Mouse (Mus musculus) embryo, embryonic 11 days (tissue): ENCODE measurements at regions not wholly inside any gene's neighbourhood (a gene's known extent, or its start where the extent isn't known, plus 50 kb on each side); places are given as distances from the start of the nearest gene placed in this dataset.
A peak's percentile ranks its signal among the peaks of the same experiment; 100 is the strongest.

Source experiments
- DNase-seq: peaks from one replicate; pipeline ENCODE4 v3.0.0-alpha.2; 2015

DNA sequence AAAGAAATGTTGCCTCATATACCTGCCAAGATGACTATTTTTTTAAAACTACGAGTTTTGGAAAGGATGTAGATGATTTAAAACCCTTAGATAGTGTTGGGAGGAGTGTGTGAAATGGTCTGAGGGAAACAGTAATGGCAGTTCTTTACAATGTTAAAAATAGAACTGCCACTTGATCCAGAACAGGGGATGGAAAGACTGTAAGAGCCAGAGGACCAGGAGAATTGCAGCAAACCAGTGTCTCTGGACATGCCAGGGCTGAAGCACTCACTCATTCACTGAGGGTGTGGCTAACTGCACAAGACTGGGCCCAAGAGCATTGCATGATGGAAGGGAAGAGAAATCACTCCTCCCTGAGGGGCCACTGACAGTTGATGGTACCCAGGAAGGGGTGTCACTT, 53.9 kb upstream of the Rasgef1b start:
- DNase-seq = no peak

DNA sequence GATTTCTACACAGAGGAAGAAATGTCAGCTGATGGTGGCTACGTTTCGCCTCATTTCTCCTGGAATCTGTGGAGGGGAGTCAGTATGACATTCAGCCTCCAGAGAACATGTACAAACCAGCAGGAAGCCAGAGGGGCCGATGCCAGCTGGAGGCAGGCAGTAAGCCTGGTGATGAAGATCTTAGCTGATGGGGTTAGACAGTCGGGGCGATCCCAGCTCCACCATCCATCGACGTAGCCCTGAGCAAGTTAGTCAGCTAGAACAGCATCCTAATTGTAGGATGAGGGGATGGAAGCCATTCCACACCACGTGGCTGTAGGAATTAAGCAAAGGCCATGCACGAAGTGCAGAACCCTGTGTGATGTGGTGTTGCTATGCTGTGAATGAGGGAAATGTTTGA, 57.0 kb upstream of the Rasgef1b start:
- DNase-seq = no peak

DNA sequence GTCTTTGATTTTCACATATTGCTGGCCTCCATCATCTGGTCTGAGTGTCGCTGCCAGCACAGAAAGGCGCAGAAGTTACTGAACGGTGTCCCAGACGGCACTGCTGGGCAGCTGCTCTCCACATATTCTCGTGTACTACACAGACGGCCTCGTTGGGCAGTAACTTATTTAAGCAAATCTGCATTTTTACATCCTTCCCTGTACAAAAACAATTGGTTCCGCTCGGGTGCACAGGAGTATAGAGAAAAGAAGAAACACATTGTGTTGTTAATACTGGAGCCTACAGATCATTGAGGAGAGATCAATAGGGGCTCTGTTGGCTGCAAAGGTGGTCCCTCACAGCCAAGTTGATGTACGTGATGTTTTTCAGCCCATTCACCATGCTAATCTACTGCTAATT, 58.4 kb upstream of the Rasgef1b start:
- DNase-seq = peak; percentile 61

DNA sequence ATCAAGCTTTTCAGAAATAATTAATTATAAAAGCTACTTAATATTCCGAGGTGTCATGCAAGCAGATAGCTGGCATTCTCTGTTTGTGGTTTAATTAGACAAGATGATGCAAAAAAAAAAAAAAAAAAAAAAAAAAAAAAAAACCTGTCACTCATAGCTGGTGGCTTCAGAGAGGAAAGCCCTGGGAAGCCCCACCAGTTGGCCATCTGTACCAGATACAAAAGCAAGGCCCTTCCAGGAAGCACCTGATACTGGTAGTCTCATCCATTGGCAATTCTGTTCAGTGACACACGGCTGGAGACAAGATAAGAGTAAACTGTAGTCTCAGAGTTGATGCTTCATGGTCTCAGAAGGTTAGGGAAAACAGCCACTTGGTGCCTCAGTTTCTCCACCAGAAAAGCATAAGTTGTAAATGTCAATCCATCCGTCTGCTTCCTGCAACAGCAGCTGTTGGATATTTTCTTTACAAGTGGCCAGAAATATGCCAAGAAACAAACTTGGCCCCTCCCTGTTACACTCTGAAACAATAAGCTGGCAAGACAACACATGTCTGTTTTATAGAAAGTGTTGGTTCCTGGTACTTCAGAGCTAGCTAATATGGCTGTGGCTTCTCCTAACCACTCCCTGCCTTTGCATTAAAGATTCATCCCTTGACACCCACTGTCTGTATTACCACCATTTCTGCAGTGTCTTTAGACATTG, 59.0 kb upstream of the Rasgef1b start:
- no peak for DNase-seq

DNA sequence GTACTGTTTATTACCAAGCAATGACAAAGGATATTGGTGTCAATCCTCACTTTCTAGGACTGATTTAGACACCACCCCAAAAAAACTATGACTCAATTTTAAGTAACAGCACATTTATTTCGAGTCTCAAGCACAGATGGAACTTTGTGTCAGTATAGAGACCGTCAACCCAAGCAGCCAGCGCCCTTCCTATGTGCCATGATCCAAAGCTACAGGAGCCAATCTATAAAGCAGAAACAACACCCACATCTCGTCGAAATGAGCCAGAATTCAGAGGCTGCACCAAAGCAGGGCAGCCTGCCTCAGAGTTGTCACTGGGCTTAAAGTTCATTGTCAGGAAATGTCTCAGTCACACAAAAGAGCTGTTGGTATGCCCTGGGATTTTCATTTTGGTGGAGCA, 61.9 kb upstream of the Rasgef1b start:
- no peak for DNase-seq

DNA sequence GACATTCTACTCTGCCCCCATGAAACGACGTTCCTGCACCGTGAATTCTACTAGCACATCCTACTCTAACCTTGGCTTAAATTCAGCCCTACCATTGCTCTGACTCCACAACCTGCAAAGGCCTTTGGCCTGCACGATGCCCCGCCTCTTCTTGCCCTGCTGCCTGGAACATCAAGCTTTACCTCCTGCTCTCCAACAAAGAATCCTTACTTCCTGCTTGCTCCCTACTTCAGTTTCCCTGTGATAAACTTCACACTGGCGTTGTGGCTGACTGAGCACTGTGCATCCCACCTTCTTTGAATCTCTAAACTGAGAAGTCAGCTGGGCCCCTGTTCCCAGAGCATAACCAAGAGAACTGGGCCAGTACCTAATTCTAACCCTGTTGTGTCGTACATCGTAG, 71.7 kb upstream of the Rasgef1b start:
- no peak for DNase-seq

DNA sequence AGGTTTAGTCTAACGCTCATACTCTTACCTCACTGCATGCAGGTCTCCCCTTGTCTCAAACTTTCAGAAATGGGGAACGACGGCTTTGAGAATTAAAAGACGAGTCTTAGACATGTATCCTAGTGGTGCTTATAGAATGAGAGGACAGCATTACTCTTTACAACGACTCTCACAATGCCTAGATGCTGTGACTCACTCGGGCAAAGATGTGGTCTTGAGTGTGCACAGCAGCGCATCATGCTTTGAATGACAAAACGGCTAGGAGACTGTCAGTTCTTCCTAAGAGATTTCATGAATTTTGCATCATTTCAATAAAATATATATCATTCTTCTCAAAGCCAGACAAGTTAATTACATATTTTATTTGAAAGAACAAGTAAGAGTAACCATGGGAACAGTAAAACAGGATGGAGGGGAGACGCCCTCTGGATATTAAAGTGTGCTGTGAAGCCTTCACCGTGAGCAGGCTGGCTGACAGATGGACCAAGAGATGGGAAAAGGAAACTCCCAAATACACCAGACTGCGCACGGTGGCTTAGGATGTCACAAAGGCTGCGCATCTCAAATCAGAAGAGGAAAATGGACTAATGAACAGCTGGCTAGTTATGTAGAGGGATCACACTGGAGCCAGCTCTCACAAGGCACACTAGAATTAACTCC, 73.1 kb upstream of the Rasgef1b start:
- DNase-seq = no peak

DNA sequence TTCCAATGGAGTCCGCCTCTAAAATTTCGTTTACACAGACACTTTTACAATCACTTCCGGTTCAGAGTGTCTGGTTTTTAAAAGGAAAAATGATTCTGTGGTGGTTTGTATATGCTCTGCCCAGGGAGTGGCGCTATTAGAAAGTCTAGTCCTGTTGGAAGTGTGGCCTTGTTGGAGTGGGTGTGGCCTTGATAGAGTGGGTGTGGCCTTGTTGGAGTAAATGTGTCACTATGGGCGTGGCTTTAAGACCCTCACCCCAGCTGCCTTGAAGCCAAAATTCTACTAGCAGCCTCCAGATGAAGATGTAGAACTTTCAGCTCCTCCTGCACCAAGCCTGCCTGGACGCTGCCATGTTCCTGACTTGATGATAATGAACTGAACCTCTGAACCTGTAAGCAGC, 79.2 kb upstream of the Vamp9 start:
- DNase-seq = peak; percentile 27

DNA sequence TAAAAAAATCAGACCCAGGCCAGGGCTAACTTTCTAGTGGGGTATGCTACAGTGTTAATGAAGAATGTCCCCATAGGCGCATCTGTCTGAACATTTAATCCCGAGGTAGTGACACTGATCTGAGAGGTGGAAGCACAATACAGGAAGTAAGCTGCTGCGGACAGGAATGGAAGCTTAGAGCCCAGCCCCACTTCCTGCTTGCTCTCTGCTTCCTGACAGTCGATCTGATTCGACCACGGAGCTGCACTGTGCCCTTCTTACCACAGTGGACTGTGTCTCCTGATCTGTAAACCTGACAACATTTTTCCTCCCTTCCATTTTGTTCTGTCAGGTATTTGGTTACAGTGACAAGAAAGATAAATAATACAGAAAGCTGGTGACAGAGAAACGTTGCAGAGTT, 77.5 kb upstream of the Vamp9 start:
- no peak for DNase-seq

DNA sequence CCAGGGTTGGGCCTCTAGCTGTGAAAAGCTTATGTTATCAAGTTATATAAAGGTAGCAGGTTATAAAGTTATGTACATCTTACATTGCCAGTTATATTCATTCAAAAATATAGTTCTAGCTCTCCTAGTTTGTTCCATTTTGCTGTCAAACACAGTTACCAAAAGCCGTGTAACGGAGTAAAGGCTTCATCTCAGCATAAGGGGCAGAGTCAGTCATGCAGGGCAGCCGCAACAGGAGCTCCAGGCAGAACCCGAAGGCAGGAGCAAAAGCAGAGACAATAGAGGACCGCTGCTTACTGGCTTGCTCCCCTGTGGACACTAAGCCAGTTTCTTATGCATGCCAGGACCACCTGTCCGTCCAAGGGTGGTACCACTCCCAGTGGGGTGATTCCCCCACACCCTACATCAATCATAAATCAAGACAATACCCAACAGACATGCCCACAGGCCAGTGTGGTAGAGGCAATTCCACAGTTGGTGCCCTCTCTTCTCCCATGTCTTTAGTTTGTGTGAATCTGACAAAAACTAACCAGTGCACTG, 67.7 kb upstream of the Vamp9 start:
- DNase-seq = no peak

DNA sequence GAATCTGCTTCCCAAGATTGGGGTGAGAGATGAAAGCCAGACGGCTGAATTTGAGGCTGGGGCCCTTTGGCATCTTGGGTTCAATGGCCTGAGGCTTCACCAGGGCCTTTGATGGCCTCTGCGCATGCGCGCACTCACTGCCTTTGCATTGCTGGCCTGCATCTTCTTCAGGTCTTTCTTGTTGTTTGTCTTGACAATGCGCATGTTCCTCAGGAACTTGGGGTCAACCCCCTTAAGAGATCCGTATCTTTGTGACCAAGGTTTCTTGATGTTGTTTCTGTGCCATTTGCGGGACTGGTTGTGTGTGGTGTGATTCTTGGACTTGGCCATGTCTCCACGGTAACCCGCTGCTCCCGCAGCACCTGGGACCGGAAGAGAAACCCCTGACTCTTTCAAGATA, 66.4 kb upstream of the Vamp9 start:
- DNase-seq = no peak

DNA sequence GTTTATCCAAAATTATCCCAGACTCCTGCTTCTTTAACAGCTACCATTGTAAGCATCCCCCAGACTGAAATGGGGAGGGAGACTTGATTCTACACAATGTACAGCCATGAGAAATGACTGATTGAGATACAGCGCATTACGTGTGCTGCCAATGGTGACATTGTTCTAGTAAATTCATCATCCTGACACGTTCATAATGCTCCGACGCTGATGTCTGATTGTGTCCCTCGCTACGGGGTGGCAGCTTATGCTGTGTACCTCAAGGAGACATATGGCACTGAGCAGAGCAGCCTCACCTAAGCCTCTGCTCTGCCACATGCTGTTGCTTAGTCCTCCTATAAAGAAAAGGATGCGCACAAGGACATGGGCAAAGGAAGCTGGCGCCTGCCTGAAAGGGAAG, 65.2 kb upstream of the Vamp9 start:
- DNase-seq = no peak

DNA sequence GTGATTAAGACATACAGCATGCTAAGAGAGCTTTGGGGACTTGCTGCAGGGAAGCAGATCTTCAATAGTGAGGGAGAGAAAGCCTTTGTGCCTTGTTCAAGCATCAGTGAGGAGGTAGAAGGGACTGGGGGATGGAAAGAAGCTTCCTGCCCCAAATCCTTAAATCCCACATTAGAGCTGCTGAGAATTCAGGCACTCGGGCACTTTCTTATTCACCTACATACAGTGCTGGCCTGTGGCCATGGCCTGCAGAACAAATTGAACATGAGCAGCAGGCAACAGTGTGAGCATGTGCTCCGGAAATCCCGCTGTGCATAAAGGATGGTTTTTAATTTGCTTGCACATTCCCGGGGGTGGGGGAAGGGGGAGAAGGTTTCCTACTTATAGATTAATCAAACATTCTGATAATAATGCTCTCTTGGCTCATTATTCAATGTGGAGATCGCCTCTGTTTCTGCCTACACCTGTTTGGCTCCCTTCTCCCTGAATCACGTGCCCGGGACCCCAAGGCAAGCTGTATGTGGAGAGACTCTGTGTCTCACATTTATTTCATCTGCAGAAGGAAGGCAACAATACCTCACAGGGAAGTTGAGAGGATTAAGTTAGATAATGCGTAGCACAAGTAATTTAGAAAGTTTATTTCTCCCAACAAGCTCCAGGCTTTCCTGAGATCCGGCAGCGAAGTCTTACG, 60.3 kb upstream of the Vamp9 start:
- no peak for DNase-seq

DNA sequence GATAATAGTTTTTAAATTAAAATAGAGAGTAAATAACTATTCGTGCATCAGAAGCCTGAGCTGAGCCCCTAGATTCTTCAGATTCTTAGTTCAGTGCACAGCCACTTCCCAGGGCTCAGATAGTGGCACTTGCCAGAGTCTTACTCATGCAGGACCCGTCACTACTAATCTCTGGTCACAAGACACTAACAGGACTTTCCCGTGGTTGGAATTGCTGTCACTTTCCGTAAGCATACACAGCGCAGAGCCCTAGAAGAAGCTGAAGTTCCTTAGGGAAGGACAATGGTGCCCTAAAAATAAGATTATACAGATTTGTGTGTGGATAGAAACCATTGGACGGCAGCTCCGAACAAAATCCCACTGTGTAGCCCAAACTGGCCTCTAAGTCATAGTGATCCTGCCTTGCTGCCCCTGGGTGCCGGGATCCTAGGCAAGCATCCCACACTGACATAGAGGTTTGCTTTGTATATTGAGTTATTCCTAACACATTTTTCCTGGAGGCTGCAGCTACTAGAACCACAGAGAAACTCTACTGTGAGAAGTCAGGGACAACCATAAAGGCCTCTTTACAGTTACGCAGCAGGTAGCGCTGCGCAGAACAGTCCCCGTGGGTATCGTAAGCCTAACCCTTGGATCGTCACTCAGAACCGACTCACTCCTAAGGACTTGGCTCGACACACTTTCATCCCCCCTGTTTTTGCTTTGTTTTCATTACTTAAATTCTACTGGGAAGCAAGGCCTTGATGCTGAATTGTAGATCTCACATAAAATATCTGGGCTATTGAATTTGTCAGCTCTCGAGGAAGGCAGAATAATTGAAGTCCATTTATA, 57.7 kb upstream of the Vamp9 start:
- no peak for DNase-seq

DNA sequence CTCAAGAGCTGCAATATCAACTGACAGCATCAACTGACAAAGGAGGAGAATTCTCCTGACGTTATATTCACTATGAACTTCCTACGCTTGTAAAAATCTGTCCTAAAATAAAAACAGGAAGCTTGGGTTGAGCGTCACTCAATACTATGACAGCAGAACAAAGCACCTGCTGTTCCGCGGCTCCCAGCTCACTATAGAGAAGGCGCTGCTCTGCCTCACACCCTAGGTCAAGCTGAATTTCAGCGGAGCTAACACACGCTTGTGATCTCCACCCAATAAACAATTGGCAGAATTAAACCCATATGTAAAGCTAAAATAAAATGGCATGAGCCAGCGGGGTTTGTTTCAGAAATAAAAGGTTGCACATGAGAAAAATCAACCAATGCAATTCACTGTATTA, 57.1 kb upstream of the Vamp9 start:
- no peak for DNase-seq

DNA sequence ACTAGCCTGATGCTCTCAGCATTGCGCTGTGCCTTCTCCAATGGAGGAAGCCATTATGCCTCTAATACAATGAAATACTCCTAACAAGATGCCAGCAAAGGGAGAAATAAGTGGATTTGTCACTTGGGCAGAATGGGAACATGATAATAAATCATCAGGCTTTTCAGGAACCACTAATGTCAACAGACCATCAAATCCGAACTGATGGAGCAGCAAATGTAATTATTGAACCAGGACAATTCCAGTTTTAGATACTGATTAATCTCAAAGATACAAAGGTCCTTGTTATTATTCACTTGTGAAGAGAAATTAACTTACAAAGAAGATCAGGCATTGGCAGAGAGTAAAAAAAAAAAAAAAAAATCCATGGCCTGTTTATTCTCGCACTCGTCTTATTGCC, 53.7 kb upstream of the Vamp9 start:
- DNase-seq = no peak
